Mouse (Mus musculus): ENCODE results near the gene Atp4b. TPM values are rescaled to one million over a fixed set of nuclear protein-coding genes. Genes with fewer than 3 reads are reported as not detected.

The Atp4b gene
- total RNA-seq (2023) = not detected

DNA sequence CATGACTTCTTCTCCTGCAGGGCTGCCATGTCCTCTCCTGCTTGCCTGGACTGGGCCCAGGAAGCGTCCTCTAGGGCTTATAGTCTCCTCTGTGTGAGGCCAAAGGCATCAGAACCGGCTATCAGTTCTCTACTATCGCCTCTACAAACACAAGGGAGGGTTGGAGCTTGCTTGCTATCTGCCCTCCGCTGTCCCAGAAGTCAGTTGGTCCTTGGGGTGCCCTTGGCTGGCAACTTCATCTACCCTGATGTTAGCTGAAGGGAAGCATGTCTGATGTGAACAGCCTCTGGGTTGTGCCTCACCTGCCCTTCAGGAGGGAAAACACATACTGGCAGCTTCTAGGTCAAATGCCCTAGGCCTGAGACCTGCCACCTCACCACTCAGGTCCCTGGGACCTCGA lies at the start of gene Atp4b:
TSS of gene Atp4b (minus strand) at position 101 of the 400 bp plus-strand sequence.

GRCm38 (mm10) chr8:13434889-13435288 lies 38.3 kb upstream of the Atp4b start, which contains the start of gene Tmem255b:
Tmem255b (plus strand) TSS chr8:13435189.

DNA sequence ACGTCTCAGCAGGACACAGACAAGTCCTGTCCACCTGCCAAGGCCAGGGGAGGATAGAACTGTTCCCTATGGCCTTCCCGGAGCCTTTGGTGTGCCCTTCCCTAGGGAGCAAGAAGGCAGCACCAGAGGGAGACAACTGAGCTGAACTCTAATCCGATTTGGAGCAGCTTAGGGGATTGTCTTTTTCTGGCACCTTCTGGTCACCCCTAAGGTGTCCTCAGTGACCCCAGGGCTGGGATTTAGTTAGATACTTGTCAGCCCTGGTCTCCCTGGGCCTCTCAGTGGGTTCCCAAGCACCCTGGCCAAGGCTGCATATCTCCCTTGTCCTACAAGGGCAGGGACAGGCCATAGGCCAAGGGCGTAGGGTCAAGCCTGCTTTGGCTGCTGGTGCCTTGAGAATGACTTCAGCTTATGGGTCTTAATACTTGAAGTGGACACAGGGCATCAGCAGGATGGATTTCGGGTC lies 8.1 kb upstream of the Atp4b start, which contains the start of gene Grk1:
TSS of gene Grk1 (plus strand) at position 416 of the 466 bp plus-strand sequence.

GRCm38 (mm10) chr8:13338255-13338860 lies 58.3 kb downstream of the Atp4b start, which contains the start of gene Tfdp1:
Tfdp1 (plus strand) TSS chr8:13338751.

Other genes with a start within 250 kb of the Atp4b start
- gene Lamp1, start 237.7 kb downstream of the Atp4b start, total RNA-seq (2023) = 100 to 1,000 TPM; 127 to 133 TPM
- gene Grtp1, start 196.2 kb downstream of the Atp4b start, total RNA-seq (2023) = not detected
- not detected for gene Adprhl1, start 142.7 kb downstream of the Atp4b start, total RNA-seq (2023)
- gene Dcun1d2, start 108.7 kb downstream of the Atp4b start, total RNA-seq (2023) = 10 to 100 TPM; 15.5 to 16.7 TPM
- gene Tmco3, start 108.6 kb downstream of the Atp4b start, total RNA-seq (2023) = 10 to 100 TPM; 16.1 to 23.5 TPM
- gene Tfdp1, start 58.1 kb downstream of the Atp4b start, total RNA-seq (2023) = 10 to 100 TPM; 21.5 to 24.0 TPM
- not detected for gene Grk1, start 8.3 kb upstream of the Atp4b start, total RNA-seq (2023)
- gene Tmem255b, start 38.4 kb upstream of the Atp4b start, total RNA-seq (2023) = not detected
- not detected for gene Gas6, start 97.7 kb upstream of the Atp4b start, total RNA-seq (2023)
- gene 1700029H14Rik, start 165.6 kb upstream of the Atp4b start, total RNA-seq (2023) = 10 to 100 TPM in 1 of 2 experiments, 1 to 10 TPM in 1; 7.7 to 10.6 TPM

Measured in B cell, adult 67 days (primary cell).